Mouse (Mus musculus) embryonic facial prominence, embryonic 12.5 days (tissue): Measurements from ENCODE around the gene Vav2. TPM values are rescaled to one million over a fixed set of nuclear protein-coding genes. Genes with fewer than 3 reads are reported as not detected.
A peak's percentile ranks its signal among the peaks of the same experiment; 100 is the strongest.

ENCODE experiments used
- ATAC-seq: fragments of 200-750 bp; cut with Nextera tagmentation; 2 replicates; pipeline ENCODE4 v1.8.0; 2017; ENCODE audit not compliant: insufficient number of reproducible peaks, insufficient read depth, low FRiP score, low TSS enrichment
- H3K27ac ChIP-seq: fragments of 300-500 bp; sonication (generic); 2 replicates; pipeline ENCODE4 v1.5.1; 2016; ENCODE audit warnings: mild to moderate bottlenecking
- H3K27me3 ChIP-seq: fragments of 300-500 bp; sonication (generic); 2 replicates; pipeline ENCODE4 v1.6.1; 2016; ENCODE audit warnings: mild to moderate bottlenecking, moderate library complexity
- H3K36me3 ChIP-seq: fragments of 300-500 bp; sonication (generic); 2 replicates; pipeline ENCODE4 v1.6.1; 2016; ENCODE audit warnings: mild to moderate bottlenecking
- H3K4me1 ChIP-seq: fragments of 300-500 bp; sonication (generic); 2 replicates; pipeline ENCODE4 v1.6.1; 2016
- H3K4me2 ChIP-seq: fragments of 300-500 bp; sonication (generic); replicated peaks from 2 replicates; pipeline ENCODE4 v1.6.1; 2016; ENCODE audit warnings: mild to moderate bottlenecking, moderate library complexity
- H3K4me3 ChIP-seq: fragments of 300-500 bp; sonication (generic); 2 replicates; pipeline ENCODE4 v1.5.1; 2016; ENCODE audit warnings: mild to moderate bottlenecking
- H3K9ac ChIP-seq: fragments of 300-500 bp; sonication (generic); 2 replicates; pipeline ENCODE4 v1.6.1; 2016; ENCODE audit warnings: mild to moderate bottlenecking, moderate library complexity
- H3K9me3 ChIP-seq: fragments of 300-500 bp; sonication (generic); 2 replicates; pipeline ENCODE4 v1.6.1; 2016; ENCODE audit warnings: mild to moderate bottlenecking, moderate library complexity
- WGBS: fragments of 180-500 bp; shearing (Covaris S2); methylation state at CpG from one replicate; pipeline ENCODE4 v1.1.7; 2016; 5-methylcytosine and 5-hydroxymethylcytosine counted together
- polyA plus RNA-seq: library from polyadenylated mRNA; unstranded; fragments of >200 nt; fragmentation: Nextera tagmentation; extraction: Ambion mirVana; gene quantifications from 2 replicates; pipeline ENCODE4 v1.2.1, GENCODE M21; 2016

Vav2 gene
- polyA plus RNA-seq, 1 experiment from 2014 or later: 9.8 TPM

DNA sequence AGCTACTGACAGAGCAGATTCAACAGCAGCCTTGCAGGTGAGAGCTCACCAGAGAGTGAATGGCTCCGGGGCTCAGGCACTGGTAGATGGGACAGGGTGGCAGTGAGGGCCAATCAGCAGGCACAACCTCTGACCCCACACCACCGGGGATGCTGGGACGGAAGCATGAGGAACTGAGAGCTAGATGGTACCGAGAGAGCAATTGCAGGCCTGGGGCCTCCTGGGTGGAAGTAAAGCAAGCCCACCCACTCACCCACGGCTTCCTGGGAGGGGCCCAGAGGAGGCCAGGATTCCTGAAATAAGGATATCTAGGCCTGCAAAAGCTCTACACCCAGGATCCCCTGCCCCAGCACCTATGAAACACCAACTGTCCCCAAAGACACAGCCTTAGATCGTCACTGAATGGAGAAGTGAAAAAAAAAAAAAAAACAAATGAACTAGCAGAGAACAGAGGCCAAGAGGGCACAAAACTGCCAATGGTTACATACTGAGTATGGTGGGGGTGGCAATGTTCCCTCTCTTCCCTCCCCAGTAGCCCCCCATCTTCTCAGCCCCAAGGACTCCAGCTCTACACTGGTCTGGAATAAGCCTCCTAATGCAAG lies 72.1 kb downstream of the Vav2 start:
- Histone ChIP-seq H3K4me1 (peaks cover 14% of the 10 kb centered on the region), H3K9ac (no peak overlapping the region), H3K9me3 (no peaks in the 10 kb centered on the region), H3K36me3 (peaks cover 15% of the 10 kb centered on the region), H3K27ac (no peak overlapping the region), H3K4me3 (no peak overlapping the region), H3K4me2 (no peak overlapping the region), H3K27me3 (no peaks in the 10 kb centered on the region)
- ATAC-seq: no peak
- WGBS: 71% methylated on average over 6 of the region's 6 CpGs

DNA sequence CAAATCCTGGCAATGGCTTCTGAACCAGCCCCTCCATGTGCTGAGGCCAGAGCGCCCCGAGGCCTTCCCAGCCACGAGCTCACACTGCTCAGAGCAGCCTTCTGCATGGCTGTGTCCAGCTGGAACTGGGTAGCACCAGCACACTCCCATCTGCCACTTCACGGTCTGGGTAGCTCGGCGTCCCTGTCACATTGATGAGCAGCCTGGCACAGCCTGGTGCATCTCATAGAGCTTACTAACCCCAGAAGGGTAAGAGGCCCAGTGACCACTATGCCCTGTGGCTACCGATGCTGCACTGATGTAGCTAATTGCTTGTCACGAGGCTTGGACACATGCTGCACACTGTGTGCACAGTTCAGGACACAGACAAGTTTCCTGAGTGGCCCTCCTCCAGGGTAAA lies 74.1 kb downstream of the Vav2 start:
- H3K36me3 ChIP-seq: peaks cover 21% of the 10 kb centered on the region
- H3K27me3 ChIP-seq: no peaks in the 10 kb centered on the region
- H3K4me2 ChIP-seq: no peak overlapping the region
- H3K4me1 ChIP-seq: peaks cover 14% of the 10 kb centered on the region
- H3K4me3 ChIP-seq: no peak overlapping the region
- no peak overlapping the region for H3K9ac ChIP-seq
- no peak overlapping the region for H3K27ac ChIP-seq
- WGBS: 85% methylated on average over 8 of the region's 8 CpGs
- peak; percentile 61; the same call in 1 of the 2 replicates for ATAC-seq
- no peaks in the 10 kb centered on the region for H3K9me3 ChIP-seq

- no peak overlapping the region for H3K4me2 ChIP-seq
- H3K36me3 ChIP-seq: peaks cover 21% of the 10 kb centered on the region
- no peaks in the 10 kb centered on the region for H3K9me3 ChIP-seq
- no peak overlapping the region for H3K4me3 ChIP-seq
- ATAC-seq: no peak
- 94% methylated on average over 5 of the region's 5 CpGs for WGBS
- no peak overlapping the region for H3K9ac ChIP-seq
- H3K27ac ChIP-seq: no peak overlapping the region
- no peaks in the 10 kb centered on the region for H3K27me3 ChIP-seq
- peaks cover 4% of the 10 kb centered on the region; the same call in 1 of the 2 replicates for H3K4me1 ChIP-seq
Observed at GRCm38 (mm10) chr2:27350371-27350770, 76.5 kb downstream of the Vav2 start.

DNA sequence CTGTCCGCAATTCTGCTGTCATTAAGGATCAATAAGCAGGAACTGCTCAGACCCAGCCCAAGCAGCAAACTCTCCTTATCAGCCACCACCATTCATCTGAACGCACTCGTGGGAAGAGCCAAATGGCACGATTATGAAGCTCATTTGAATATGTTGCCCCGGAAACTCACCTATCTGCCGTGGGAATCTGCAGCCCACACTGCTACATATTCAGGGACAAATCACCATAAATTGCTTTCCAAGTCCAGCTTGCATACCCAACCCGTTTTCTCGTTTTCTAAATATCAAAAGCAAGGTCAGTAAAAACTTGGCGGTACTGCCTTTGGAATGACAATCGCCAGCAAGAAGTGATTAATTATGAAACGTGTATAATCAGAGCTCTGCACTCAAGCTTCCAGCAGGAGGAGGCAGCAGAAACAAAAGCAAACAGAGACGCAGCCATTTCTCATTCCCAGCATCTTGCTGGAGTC lies 82.8 kb downstream of the Vav2 start:
- no peak overlapping the region for H3K9ac ChIP-seq
- no peaks in the 10 kb centered on the region for H3K27me3 ChIP-seq
- peaks cover 6% of the 10 kb centered on the region for H3K4me1 ChIP-seq
- no peak overlapping the region for H3K27ac ChIP-seq
- H3K4me3 ChIP-seq: no peak overlapping the region
- no peak overlapping the region for H3K4me2 ChIP-seq
- ATAC-seq: no peak
- 0 out of 2 replicates have a peak, but pooled peaks cover 1% of the 10 kb centered on the region for H3K36me3 ChIP-seq
- WGBS: 74% methylated on average over 12 of the region's 12 CpGs
- no peaks in the 10 kb centered on the region for H3K9me3 ChIP-seq

GRCm38 (mm10) chr2:27340682-27341081 lies 86.2 kb downstream of the Vav2 start:
- H3K4me2 ChIP-seq: no peak overlapping the region
- H3K27ac ChIP-seq: no peak overlapping the region
- WGBS: 85% methylated on average over 6 of the region's 6 CpGs
- H3K9me3 ChIP-seq: no peaks in the 10 kb centered on the region
- H3K9ac ChIP-seq: no peak overlapping the region
- H3K4me1 ChIP-seq: peaks cover 20% of the 10 kb centered on the region
- no peak for ATAC-seq
- no peaks in the 10 kb centered on the region for H3K27me3 ChIP-seq
- 0 out of 2 replicates have a peak, but pooled peaks cover 6% of the 10 kb centered on the region for H3K36me3 ChIP-seq
- H3K4me3 ChIP-seq: no peak overlapping the region

DNA sequence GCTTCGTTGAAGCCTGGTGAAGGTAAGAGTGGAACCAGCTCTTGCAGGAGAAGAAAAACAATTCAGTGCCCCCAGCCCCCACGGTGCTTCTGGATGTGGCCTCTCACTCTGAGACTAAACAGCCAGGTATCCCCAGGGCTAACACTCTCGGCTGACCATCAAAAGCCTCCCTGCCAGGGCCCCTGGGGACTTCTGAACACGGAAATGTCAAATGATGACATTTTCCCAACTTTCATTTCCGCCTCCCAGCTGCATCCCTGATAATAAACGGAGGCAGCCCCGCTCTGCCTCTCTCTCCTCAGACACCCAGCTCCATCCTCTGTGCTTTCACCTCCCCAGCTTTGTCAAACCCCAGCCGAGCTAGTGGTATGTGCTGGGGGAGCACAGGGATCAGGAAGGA lies 87.8 kb downstream of the Vav2 start:
- ATAC-seq: no peak
- WGBS: 53% methylated on average over 8 of the region's 8 CpGs
- H3K4me3 ChIP-seq: no peak overlapping the region
- no peak overlapping the region for H3K27ac ChIP-seq
- no peak overlapping the region for H3K9ac ChIP-seq
- H3K4me1 ChIP-seq: peaks cover 21% of the 10 kb centered on the region
- H3K36me3 ChIP-seq: 0 out of 2 replicates have a peak, but pooled peaks cover 6% of the 10 kb centered on the region
- no peaks in the 10 kb centered on the region for H3K27me3 ChIP-seq
- no peak overlapping the region for H3K4me2 ChIP-seq
- H3K9me3 ChIP-seq: no peaks in the 10 kb centered on the region

DNA sequence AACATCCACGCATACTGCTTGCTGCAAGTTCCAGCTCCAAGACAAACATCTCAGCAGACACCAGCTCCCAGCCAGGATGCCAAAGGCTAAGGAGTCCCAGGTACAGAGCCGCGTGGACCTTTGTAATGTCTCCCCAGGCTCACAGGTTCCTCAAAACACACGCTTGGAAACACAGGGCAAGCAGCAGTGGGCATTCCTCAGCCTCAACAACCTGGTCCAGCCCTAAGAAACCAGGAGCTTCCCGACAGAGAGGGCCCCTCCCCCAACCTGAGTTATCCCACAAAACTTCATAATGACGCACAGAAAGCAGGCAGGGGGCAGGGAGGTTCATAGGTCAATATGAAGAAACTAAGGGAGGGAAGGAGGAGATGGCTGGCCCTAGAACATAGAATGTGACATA lies 89.6 kb downstream of the Vav2 start:
- Histone ChIP-seq H3K27ac (no peak overlapping the region), H3K9ac (no peak overlapping the region), H3K36me3 (0 out of 2 replicates have a peak, but pooled peaks cover 6% of the 10 kb centered on the region), H3K4me1 (peaks cover 28% of the 10 kb centered on the region), H3K27me3 (no peaks in the 10 kb centered on the region), H3K4me3 (no peak overlapping the region), H3K4me2 (no peak overlapping the region), H3K9me3 (no peaks in the 10 kb centered on the region)
- 55% methylated on average over 6 of the region's 6 CpGs for WGBS
- ATAC-seq: no peak

GRCm38 (mm10) chr2:27336600-27336999 lies 90.2 kb downstream of the Vav2 start:
- Histone ChIP-seq H3K4me2 (no peak overlapping the region), H3K9me3 (no peaks in the 10 kb centered on the region), H3K27ac (no peak overlapping the region), H3K27me3 (no peaks in the 10 kb centered on the region), H3K4me1 (peaks cover 28% of the 10 kb centered on the region), H3K4me3 (no peak overlapping the region), H3K9ac (no peak overlapping the region), H3K36me3 (0 out of 2 replicates have a peak, but pooled peaks cover 6% of the 10 kb centered on the region)
- WGBS: 77% methylated on average over 9 of the region's 9 CpGs
- ATAC-seq: no peak

- Histone ChIP-seq H3K27me3 (no peaks in the 10 kb centered on the region), H3K36me3 (0 out of 2 replicates have a peak, but pooled peaks cover 6% of the 10 kb centered on the region), H3K9ac (no peak overlapping the region), H3K4me3 (no peak overlapping the region), H3K4me2 (no peak overlapping the region), H3K27ac (no peak overlapping the region), H3K9me3 (no peaks in the 10 kb centered on the region), H3K4me1 (peaks cover 28% of the 10 kb centered on the region)
- no peak for ATAC-seq
- 92% methylated on average over 4 of the region's 4 CpGs for WGBS
Observed at GRCm38 (mm10) chr2:27334816-27335215, 92.0 kb downstream of the Vav2 start.

DNA sequence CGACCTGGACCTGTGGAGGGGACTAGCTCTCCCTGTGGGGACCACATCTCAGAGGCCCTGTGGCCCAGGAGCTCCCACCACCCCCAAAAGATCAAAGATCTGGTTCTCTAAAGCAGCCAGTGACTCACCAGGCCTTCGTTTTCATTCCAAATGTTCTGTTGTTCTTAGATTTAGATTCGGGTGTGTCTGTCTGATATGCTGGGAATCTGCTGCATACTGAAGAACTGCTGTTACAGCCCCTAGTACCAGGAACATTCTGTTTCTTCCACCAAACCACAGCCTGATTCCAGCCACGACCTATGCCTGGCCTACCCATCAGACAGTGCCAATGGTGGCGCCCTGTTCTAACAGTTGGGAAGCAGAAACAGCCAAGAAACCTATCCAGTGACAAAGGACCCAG lies 95.3 kb downstream of the Vav2 start:
- Histone ChIP-seq H3K36me3 (0 out of 2 replicates have a peak, but pooled peaks cover 6% of the 10 kb centered on the region), H3K4me2 (no peak overlapping the region), H3K4me1 (peaks cover 28% of the 10 kb centered on the region; the same call in 1 of the 2 replicates), H3K9ac (no peak overlapping the region), H3K4me3 (no peak overlapping the region), H3K27ac (no peak overlapping the region), H3K9me3 (no peaks in the 10 kb centered on the region), H3K27me3 (no peaks in the 10 kb centered on the region)
- ATAC-seq: no peak
- 81% methylated on average over 5 of the region's 5 CpGs for WGBS

GRCm38 (mm10) chr2:27330446-27330845 lies 96.4 kb downstream of the Vav2 start:
- Histone ChIP-seq H3K27ac (no peak overlapping the region), H3K4me3 (no peak overlapping the region), H3K4me2 (no peak overlapping the region), H3K9me3 (no peaks in the 10 kb centered on the region), H3K9ac (no peak overlapping the region), H3K36me3 (no peaks in the 10 kb centered on the region), H3K4me1 (peaks cover 33% of the 10 kb centered on the region; the same call in 1 of the 2 replicates), H3K27me3 (no peaks in the 10 kb centered on the region)
- 62% methylated on average over 8 of the region's 8 CpGs for WGBS
- no peak for ATAC-seq

GRCm38 (mm10) chr2:27329386-27330060 lies 97.3 kb downstream of the Vav2 start:
- peaks cover 43% of the 10 kb centered on the region for H3K4me1 ChIP-seq
- no peak overlapping the region for H3K27ac ChIP-seq
- 87% methylated on average over 10 of the region's 10 CpGs for WGBS
- H3K36me3 ChIP-seq: no peaks in the 10 kb centered on the region
- H3K4me3 ChIP-seq: no peak overlapping the region
- no peak for ATAC-seq
- H3K4me2 ChIP-seq: no peak overlapping the region
- H3K9ac ChIP-seq: no peak overlapping the region
- H3K27me3 ChIP-seq: no peaks in the 10 kb centered on the region
- no peaks in the 10 kb centered on the region for H3K9me3 ChIP-seq
